Mouse (Mus musculus) liver, embryonic 14.5 days (tissue): Measurements from ENCODE around the gene Snrnp40.

ENCODE experiments used
- CTCF ChIP-seq: IDR thresholded peaks from 2 replicates; pipeline ENCODE4 v1.5.1; 2016; ENCODE audit warnings: antibody characterized with exemption, low read depth, control low read depth
- EP300 ChIP-seq: IDR thresholded peaks from 2 replicates; pipeline ENCODE4 v1.6.1; 2016; ENCODE audit warnings: antibody characterized with exemption, low read depth

DNA sequence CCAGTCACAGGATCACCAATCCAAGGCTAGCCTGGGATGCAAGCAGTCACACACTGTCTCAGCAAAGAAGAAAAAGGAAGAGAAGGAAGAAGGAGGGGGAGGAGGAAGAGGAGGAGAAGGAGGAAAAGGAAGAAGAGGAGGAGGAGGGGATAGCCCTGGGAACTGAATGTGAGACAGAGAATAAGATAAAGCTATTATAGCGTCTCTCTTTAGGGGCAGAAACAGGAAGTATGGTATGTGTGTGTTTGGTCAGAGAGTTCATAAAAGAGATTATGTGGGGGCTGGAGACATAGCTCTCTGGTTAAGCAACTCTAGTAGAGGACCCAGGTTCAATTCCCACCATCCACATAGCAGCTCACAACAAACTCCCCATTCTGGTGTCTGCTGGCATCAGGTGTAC, 36.8 kb upstream of the Snrnp40 start:
- TF ChIP-seq CTCF (no peak), EP300 (no peak)
